Mouse (Mus musculus) splenic B cell, adult 2 months (primary cell): ENCODE measurements around the gene Cyp11a1.

Experiments used
- DNase-seq: peaks from one replicate; pipeline ENCODE4 v3.0.0-alpha.2; 2011; ENCODE audit warnings: low read depth, low spot score
- H3K27me3 ChIP-seq: 2 replicates; pipeline ENCODE4 v1.6.1; 2012; ENCODE audit warnings: mild to moderate bottlenecking, low read length, moderate library complexity, mixed read lengths; ENCODE audit not compliant: control insufficient read depth, poor library complexity, insufficient read depth, severe bottlenecking
- H3K36me3 ChIP-seq: 2 replicates; pipeline ENCODE4 v1.6.1; 2012; ENCODE audit warnings: mild to moderate bottlenecking, low read length, moderate library complexity, mixed read lengths; ENCODE audit not compliant: control insufficient read depth, poor library complexity, insufficient read depth, severe bottlenecking

Cyp11a1 gene

GRCm38 (mm10) chr9:57988098-57988497 lies 18.1 kb upstream of the Cyp11a1 start:
- H3K27me3 ChIP-seq, result no peaks in the 10 kb centered on the region
- no peaks in the 10 kb centered on the region for H3K36me3 ChIP-seq
- DNase-seq, result peak; percentile 70

GRCm38 (mm10) chr9:57989309-57989708 lies 16.9 kb upstream of the Cyp11a1 start:
- DNase-seq, result no peak
- no peaks in the 10 kb centered on the region for H3K27me3 ChIP-seq
- H3K36me3 ChIP-seq, result no peaks in the 10 kb centered on the region

GRCm38 (mm10) chr9:57990438-57991110 lies 15.6 kb upstream of the Cyp11a1 start:
- Histone ChIP-seq H3K27me3 (no peaks in the 10 kb centered on the region), H3K36me3 (no peaks in the 10 kb centered on the region)
- peak; percentile 85 for DNase-seq

- no peak for DNase-seq
- no peaks in the 10 kb centered on the region for H3K36me3 ChIP-seq
- H3K27me3 ChIP-seq, result no peaks in the 10 kb centered on the region
Measured at GRCm38 (mm10) chr9:57992060-57992459, 14.2 kb upstream of the Cyp11a1 start.

GRCm38 (mm10) chr9:57992781-57993591 lies 13.2 kb upstream of the Cyp11a1 start:
- DNase-seq, result no peak
- H3K27me3 ChIP-seq, result no peaks in the 10 kb centered on the region
- H3K36me3 ChIP-seq, result no peaks in the 10 kb centered on the region

- Histone ChIP-seq H3K36me3 (no peaks in the 10 kb centered on the region), H3K27me3 (no peaks in the 10 kb centered on the region)
- peak; percentile 70 for DNase-seq
Measured at GRCm38 (mm10) chr9:57995282-57995681, 10.9 kb upstream of the Cyp11a1 start.

- Histone ChIP-seq H3K27me3 (no peaks in the 10 kb centered on the region), H3K36me3 (no peaks in the 10 kb centered on the region)
- no peak for DNase-seq
Measured at GRCm38 (mm10) chr9:57997511-57998031, 8.6 kb upstream of the Cyp11a1 start.

GRCm38 (mm10) chr9:57998032-57998659 lies 8.1 kb upstream of the Cyp11a1 start:
- Histone ChIP-seq H3K36me3 (no peaks in the 10 kb centered on the region), H3K27me3 (no peaks in the 10 kb centered on the region)
- DNase-seq, result peak; percentile 89

GRCm38 (mm10) chr9:57998685-57999084 lies 7.5 kb upstream of the Cyp11a1 start:
- H3K27me3 ChIP-seq, result no peaks in the 10 kb centered on the region
- no peak for DNase-seq
- no peaks in the 10 kb centered on the region for H3K36me3 ChIP-seq

GRCm38 (mm10) chr9:57999676-58000075 lies 6.5 kb upstream of the Cyp11a1 start:
- no peak for DNase-seq
- no peaks in the 10 kb centered on the region for H3K27me3 ChIP-seq
- no peaks in the 10 kb centered on the region for H3K36me3 ChIP-seq

- H3K27me3 ChIP-seq, result no peaks in the 10 kb centered on the region
- no peak for DNase-seq
- H3K36me3 ChIP-seq, result no peaks in the 10 kb centered on the region
Measured at GRCm38 (mm10) chr9:58003272-58003671, 2.9 kb upstream of the Cyp11a1 start.

GRCm38 (mm10) chr9:58008336-58009014 lies 2.3 kb downstream of the Cyp11a1 start:
- H3K27me3 ChIP-seq, result no peaks in the 10 kb centered on the region
- DNase-seq, result no peak
- no peaks in the 10 kb centered on the region for H3K36me3 ChIP-seq

GRCm38 (mm10) chr9:58009015-58009362 lies 2.8 kb downstream of the Cyp11a1 start:
- Histone ChIP-seq H3K27me3 (no peaks in the 10 kb centered on the region), H3K36me3 (no peaks in the 10 kb centered on the region)
- no peak for DNase-seq

GRCm38 (mm10) chr9:58009588-58009987 lies 3.4 kb downstream of the Cyp11a1 start:
- Histone ChIP-seq H3K27me3 (no peaks in the 10 kb centered on the region), H3K36me3 (no peaks in the 10 kb centered on the region)
- DNase-seq, result peak; percentile 34
